Comparison of ENCODE assay signal across 16 mouse cellular contexts in genomic region chr8:104408328-104409110, GRCm38 (mm10). TPM values are rescaled to one million over a fixed set of nuclear protein-coding genes. Genes with fewer than 3 reads are reported as not detected.
DNase-seq lines count a peak whose midpoint lies in the region; ATAC-seq and TF ChIP-seq lines count a peak whose summit lies in the region.
"Had no signal": no experiment of that assay in that cellular context is flagged by ENCODE, and none has a peak within 500 bp of the region (broad histone marks: within the 10 kb centered on the region; RNA-seq: fewer than 3 reads in every experiment).

No protein-coding gene starts in this region.

- H3K79me2 ChIP-seq in heart, adult 2 months (replicated peaks; ENCODE audit: control insufficient read depth, insufficient read depth, low read length): no peaks in the 10 kb centered on the region
- H3K79me2 ChIP-seq in myocyte (ENCODE audit: control insufficient read depth, insufficient read depth): no peaks in the 10 kb centered on the region

- TF ChIP-seq POLR2A in heart, adult 2 months (IDR thresholded peaks at IDR 0.05; ENCODE audit: insufficient read depth, low read depth, low read length): no peak
- TF ChIP-seq POLR2A in myocyte (IDR thresholded peaks at IDR 0.05; ENCODE audit: insufficient read length, low read depth): no peak

- H3ac ChIP-seq in myocyte (ENCODE audit: control insufficient read depth, insufficient read length): no peak overlapping the region

- intact Hi-C loops in heart, adult 2 months (cut with DNase I): no loop called here

- 59% methylated on average over 7 of the region's 7 CpGs for WGBS in heart, adult 2 months
- 74% methylated on average over 7 of the region's 7 CpGs for WGBS in heart, embryonic 11.5 days (ENCODE audit: insufficient replicate concordance)

- H3K27me3 ChIP-seq in heart, adult 2 months (ENCODE audit: control insufficient read depth, insufficient read depth, low read length): no peaks in the 10 kb centered on the region
- no peaks in the 10 kb centered on the region for H3K27me3 ChIP-seq in heart, embryonic 11.5 days (ENCODE audit: control insufficient read depth, insufficient read depth, low read length)
- no peaks in the 10 kb centered on the region for H3K27me3 ChIP-seq in myocyte (ENCODE audit: control insufficient read depth, insufficient read depth, insufficient read length)
- H3K27me3 ChIP-seq: forebrain, embryonic 12.5 days had no signal

- H3K9ac ChIP-seq in heart, adult 2 months (ENCODE audit: low read depth, low read length): no peak overlapping the region
- no peak overlapping the region for H3K9ac ChIP-seq in heart, embryonic 11.5 days (ENCODE audit: low read depth, low read length)
- H3K9ac ChIP-seq: forebrain, embryonic 12.5 days; hindbrain, embryonic 14.5 days; liver, embryonic 14.5 days had no signal

- no peak overlapping the region for H3K4me3 ChIP-seq in heart, adult 2 months
- H3K4me3 ChIP-seq in heart, embryonic 11.5 days (ENCODE audit: low read depth, low read length): no peak overlapping the region
- H3K4me3 ChIP-seq in myocyte: no peak overlapping the region
- H3K4me3 ChIP-seq: forebrain, embryonic 12.5 days had no signal

- peak overlapping the region; percentile 20; the same call in 1 of the 2 replicates for H3K27ac ChIP-seq in heart, adult 2 months
- no peak overlapping the region for H3K27ac ChIP-seq in heart, embryonic 11.5 days (ENCODE audit: low read depth, low read length)
- H3K27ac ChIP-seq: forebrain, embryonic 12.5 days; hindbrain, embryonic 14.5 days; kidney, postnatal 0 days; liver, embryonic 14.5 days had no signal

- no peak for TF ChIP-seq EP300 in heart, adult 2 months (IDR thresholded peaks at IDR 0.05; ENCODE audit: insufficient read depth, low read depth, low read length)

- DNase-seq in adrenal gland, adult (ENCODE audit: inconsistent age in 2 of 2, low spot score in 1 of 2): peak; percentile 36 to 67
- DNase-seq in adrenal gland, postnatal 14 days: no peak
- peak in 1 of 2 experiments; percentile 17 for DNase-seq in heart, adult 2 months
- peak; percentile 56 for DNase-seq in lung, postnatal 10 days
- DNase-seq in lung, adult 18-20 months: no peak
- no peak for DNase-seq in cerebellum, postnatal 25 days
- DNase-seq: cerebellum, adult 18-20 months; cerebellum, postnatal 36 days; right cerebral cortex, postnatal 14 days had no signal

- TF ChIP-seq CTCF in heart, adult 2 months (IDR thresholded peaks at IDR 0.05): no peak

- no peaks in the 10 kb centered on the region for H3K9me3 ChIP-seq in heart, embryonic 11.5 days (replicated peaks; ENCODE audit: control insufficient read depth, low read length)
- H3K9me3 ChIP-seq: forebrain, embryonic 12.5 days had no signal

- H3K4me2 ChIP-seq in heart, embryonic 11.5 days: no peak overlapping the region
- peak overlapping the region; percentile 34 for H3K4me2 ChIP-seq in myocyte (ENCODE audit: low read depth)
- H3K4me2 ChIP-seq: forebrain, embryonic 12.5 days; hindbrain, embryonic 14.5 days; midbrain, embryonic 11.5 days had no signal

- H3K4me1 ChIP-seq in heart, adult 2 months (ENCODE audit: control insufficient read depth, insufficient read depth, low read length): peaks cover 6% of the 10 kb centered on the region
- H3K4me1 ChIP-seq in heart, embryonic 11.5 days (ENCODE audit: control insufficient read depth, insufficient read depth, low read length): peaks cover 11% of the 10 kb centered on the region

- H3K36me3 ChIP-seq in heart, adult 2 months (ENCODE audit: control insufficient read depth, insufficient read depth, low read length): no peaks in the 10 kb centered on the region
- H3K36me3 ChIP-seq in heart, embryonic 11.5 days (ENCODE audit: control insufficient read depth, insufficient read depth, low read length): no peaks in the 10 kb centered on the region
- H3K36me3 ChIP-seq in myocyte (ENCODE audit: control insufficient read depth, insufficient read depth): no peaks in the 10 kb centered on the region
- H3K36me3 ChIP-seq: forebrain, embryonic 12.5 days had no signal

- no peak for ATAC-seq in heart, embryonic 11.5 days (replicated peaks; ENCODE audit: insufficient number of reproducible peaks, low FRiP score, low TSS enrichment)

TF ChIP-seq in myocyte, 11 proteins besides CTCF, POLR2A, EP300 and RAD21:
- TF ChIP-seq E2F4 (IDR thresholded peaks at IDR 0.05; ENCODE audit: insufficient read depth): no peak
- peak; percentile 67 for TF ChIP-seq USF1 (IDR thresholded peaks at IDR 0.05; ENCODE audit: low read depth)

RNA-seq across cellular contexts. Expression of gene Cmtm4, which starts 12.9 kb away (rescaled TPM):
- 36.8 and 40.9 TPM in 2 replicates for total RNA-seq in adrenal gland, postnatal 14 days (2021)
- 10 to 100 TPM; 10.0 to 11.4 TPM for total RNA-seq in heart, adult 2 months (2021)
- 7.3 and 13.4 TPM in 2 replicates for polyA plus RNA-seq in heart, adult 2 months (2012; rRNA removed)
- 1.9 and 2.2 TPM in 2 replicates for polyA plus RNA-seq in heart, embryonic 11.5 days (2014; fragmentation: Nextera tagmentation; extraction: Ambion mirVana)
- 5.5 TPM for polyA plus RNA-seq in myocyte (2012; fragmentation: generic; extraction: Trizol)

RNA-seq across cellular contexts. Expression of gene Dync1li2, which starts 34.3 kb away (rescaled TPM):
- total RNA-seq in adrenal gland, postnatal 14 days (2021): 93.9 and 128 TPM in 2 replicates
- 100 to 1,000 TPM in 1 of 2 experiments, 10 to 100 TPM in 1; 86.8 to 107 TPM for total RNA-seq in heart, adult 2 months (2021)
- 20.2 and 38.5 TPM in 2 replicates for polyA plus RNA-seq in heart, adult 2 months (2012; rRNA removed)
- 43.0 and 52.9 TPM in 2 replicates for polyA plus RNA-seq in heart, embryonic 11.5 days (2014; fragmentation: Nextera tagmentation; extraction: Ambion mirVana)
- 45.0 TPM for polyA plus RNA-seq in myocyte (2012; fragmentation: generic; extraction: Trizol)

Comparison
In these comparisons a context has a peak if more than half of its experiments do, and no peak if none do; other contexts are left out.
1. DNase-seq: peak in adrenal gland, adult (2 of 2) and lung, postnatal 10 days (single experiment); none in adrenal gland, postnatal 14 days (single experiment), lung, adult 18-20 months (0 of 2) and cerebellum, postnatal 25 days (0 of 2).